Mouse (Mus musculus) testis, postnatal 14 days (tissue): ENCODE data around the gene Ndufa10.

ENCODE experiments used
- DNase-seq: peaks from one replicate; pipeline ENCODE4 v3.0.0; 2021; ENCODE audit warnings: low spot score

Gene Ndufa10

DNA sequence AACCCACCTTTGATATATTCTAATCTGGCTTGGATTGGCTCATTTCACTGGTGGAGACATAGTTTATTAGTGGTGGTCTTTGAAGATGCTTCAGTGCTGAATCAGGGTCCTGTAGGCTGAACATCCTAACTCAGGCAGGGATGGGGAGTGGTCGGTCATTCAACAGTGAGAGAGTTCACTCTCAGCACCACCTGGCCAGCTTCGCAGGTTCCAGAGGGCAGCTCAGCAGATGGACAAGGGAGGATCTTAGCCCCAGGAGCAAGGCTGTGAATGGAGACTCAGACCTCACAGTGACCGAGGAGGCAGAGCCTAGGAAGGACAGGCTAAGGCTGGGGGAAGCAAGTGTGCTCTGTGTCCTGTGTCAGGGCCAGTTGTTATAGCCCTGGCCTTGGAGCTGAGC is 42.2 kb downstream of the Ndufa10 start:
- no peak for DNase-seq

DNA sequence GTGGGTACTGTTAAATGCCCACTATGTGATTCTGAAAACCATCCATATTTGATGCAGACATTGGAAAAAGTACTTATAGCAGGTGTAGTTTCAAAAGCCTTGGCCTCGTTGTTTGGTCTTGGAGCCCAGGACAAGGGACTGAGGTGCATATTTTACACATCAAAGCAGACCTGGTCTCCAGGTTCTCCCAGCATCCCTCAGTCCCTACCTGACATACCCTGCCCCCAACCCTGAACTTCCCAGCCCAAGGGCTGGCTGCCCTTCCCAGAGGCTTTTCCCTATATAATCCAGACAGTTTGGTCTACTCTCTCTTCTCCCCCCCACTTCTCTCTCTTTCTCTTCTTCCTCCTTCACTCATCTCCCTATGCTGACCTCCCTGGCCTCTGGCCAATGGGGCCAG is 42.7 kb downstream of the Ndufa10 start:
- no peak for DNase-seq

DNA sequence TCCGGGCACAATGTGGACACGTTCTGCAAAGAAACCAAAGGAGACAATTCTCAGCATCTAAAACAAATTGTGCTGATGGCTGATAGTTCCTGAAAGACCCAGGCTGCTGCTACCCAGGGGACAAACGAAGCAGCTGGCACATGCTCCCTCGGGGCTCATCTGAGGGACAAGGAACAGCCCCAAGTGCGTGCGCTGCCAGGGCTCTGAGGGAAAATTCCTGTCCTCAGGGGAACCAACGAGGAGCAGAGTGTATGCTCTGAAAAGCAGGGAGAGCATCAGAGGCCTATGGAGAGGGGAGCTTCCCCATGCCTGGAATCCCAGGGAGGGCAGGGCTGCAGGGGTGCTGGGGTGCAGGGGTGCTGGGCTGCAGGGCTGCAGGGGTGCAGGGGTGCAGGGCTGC is 48.9 kb downstream of the Ndufa10 start:
- no peak for DNase-seq

DNA sequence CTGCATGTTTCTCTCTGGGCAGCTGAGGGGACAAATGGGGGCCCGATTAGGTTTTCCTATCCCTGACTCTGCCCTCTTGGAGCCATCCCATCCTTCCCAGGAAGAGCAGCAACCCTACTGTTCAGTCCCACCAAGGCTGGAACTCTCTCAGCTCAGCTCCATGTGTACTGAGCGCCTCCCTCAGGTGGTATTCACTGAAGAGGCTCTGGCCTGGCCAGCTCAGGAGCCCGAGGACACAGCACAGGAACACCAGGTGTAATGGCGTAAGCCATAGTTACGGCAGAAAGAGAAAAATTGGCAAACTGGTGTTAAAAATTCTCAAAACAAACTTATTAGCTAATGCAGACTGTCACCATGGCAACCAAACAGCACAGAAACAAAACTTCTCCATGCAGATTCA is 68.5 kb downstream of the Ndufa10 start:
- DNase-seq = no peak

DNA sequence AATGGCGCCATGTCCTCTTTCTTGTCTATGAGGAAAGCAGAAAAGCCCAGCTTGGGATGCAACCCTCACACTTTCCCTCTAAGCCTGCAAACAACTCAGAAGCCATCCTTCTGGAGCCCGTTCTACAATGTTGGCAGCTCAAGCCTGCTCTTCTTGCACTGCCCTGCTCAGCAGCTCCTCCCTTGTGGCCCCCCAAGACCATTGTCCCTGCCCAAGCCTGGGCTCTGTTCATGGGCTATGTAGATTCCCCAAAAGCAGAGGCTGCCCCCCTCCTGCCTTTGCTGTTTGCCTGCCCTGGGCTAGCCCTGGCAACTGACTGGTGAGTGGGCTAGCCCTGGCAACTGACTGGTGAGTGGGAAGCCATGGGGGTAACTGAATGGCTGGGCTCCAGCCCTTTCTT is 73.1 kb downstream of the Ndufa10 start:
- no peak for DNase-seq

DNA sequence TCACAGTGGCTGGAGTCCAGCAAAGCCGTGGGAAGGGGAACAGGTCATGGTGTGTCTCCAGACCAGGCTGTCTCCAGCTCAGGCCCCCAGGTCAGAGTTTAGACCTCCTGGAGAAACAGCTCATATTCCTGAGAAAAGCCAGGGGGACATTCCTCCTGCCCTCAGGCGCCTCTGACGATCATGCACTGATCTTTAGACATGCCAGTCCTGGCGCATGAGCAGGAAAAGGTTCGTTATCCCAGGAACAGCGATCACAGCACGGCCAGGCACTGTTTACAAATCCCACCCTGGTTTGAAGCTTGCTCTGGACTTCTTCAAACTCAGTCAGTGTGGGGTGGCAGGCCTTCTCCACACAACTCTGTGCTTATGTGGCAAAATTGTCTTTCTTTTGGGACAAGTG is 75.1 kb downstream of the Ndufa10 start:
- no peak for DNase-seq

DNA sequence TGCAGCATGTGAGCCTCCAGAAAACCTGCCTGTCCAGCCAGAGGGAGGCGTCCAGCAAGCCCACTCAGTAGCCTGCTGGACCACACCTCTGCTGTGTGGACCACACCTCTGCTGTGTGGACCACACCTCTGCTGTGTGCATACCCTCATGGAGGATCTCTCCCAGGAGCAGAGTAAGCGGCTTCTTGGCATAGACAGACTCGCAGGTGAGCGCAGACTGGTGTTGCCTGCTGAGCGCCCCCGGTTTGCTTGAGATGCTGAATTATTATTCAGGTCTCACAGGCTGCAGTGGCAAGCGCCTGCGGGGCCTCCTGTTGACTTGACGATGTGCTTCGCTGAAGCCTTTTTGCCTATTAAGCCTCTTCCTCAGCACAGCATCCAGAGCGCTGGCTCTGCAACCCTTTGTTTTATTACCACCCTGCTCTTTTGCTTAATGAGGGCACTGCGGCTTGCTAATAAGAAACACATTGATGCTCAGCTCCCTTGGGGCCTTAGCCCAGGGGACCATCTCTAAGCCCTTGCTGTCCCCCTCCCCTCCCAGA is 76.1 kb downstream of the Ndufa10 start:
- DNase-seq = no peak

DNA sequence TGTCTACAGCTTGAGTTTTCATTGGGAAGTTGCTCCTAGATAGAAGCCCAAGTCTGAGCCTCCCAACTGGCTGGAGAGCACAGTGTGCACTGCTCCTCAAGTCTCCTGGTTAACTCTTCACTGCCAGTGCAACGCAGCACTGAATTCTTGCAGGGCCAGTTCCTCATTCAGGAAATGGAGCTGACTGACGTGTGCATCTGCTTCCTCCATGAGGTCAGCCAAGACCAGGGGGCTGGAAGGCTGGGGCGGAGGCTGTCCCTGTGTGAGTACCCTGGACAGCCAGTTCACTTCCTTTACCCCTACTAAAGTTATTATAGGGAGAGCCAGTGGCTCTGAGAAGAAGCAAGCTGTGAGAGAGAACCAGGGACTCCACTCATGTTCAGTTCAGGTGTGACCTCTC is 79.4 kb downstream of the Ndufa10 start:
- no peak for DNase-seq

DNA sequence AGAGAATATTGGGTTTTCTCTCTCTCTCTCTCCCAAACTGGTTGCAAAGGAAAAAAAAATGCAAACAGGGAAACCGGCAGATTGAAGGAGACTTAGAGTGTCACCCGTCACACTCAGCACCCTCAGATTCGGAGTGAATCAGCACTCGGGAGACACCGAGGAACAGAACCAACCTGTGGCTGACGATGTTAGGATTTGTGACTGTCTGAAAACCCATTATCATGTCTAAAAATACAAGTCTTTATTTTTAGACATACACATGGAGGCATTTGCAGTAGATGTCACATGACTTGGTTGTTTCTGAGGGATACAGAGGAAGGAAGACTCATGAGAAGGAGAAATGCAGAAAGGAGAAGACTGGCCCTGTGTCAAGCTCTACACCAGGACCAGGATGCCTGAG is 80.5 kb downstream of the Ndufa10 start:
- no peak for DNase-seq
